Mouse (Mus musculus) gastrocnemius, adult 2 months (tissue): ENCODE measurements at regions not wholly inside any gene's neighbourhood (a gene's known extent, or its start where the extent isn't known, plus 50 kb on each side); places are given as distances from the start of the nearest gene placed in this dataset.
A peak's percentile ranks its signal among the peaks of the same experiment; 100 is the strongest.

ENCODE experiments used
- DNase-seq: peaks from one replicate; pipeline ENCODE4 v3.0.0; 2022
- H3K27ac ChIP-seq: fragments of 200-600 bp; 2 replicates; pipeline ENCODE4 v1.8.1; 2022; ENCODE audit warnings: mild to moderate bottlenecking
- H3K4me3 ChIP-seq: fragments of 200-600 bp; 2 replicates; pipeline ENCODE4 v1.8.1; 2022; ENCODE audit warnings: mild to moderate bottlenecking, moderate library complexity
- CTCF ChIP-seq: fragments of 200-600 bp; IDR thresholded peaks from 2 replicates; pipeline ENCODE4 v1.8.1; 2022; ENCODE audit warnings: antibody characterized with exemption, mild to moderate bottlenecking, moderate library complexity
- intact Hi-C: fragments of 180-260 bp; cut with DNase I; formaldehyde crosslinking; loops from one replicate; pipeline ENCODE4 v1.15.1; 2025

GRCm38 (mm10) chr10:23430376-23430775 lies 79.8 kb upstream of the Eya4 start:
- Histone ChIP-seq H3K4me3 (no peak overlapping the region), H3K27ac (no peak overlapping the region)
- DNase-seq = no peak
- TF ChIP-seq CTCF = no peak
- intact Hi-C loops = no loop called here

GRCm38 (mm10) chr10:23413794-23414518 lies 63.4 kb upstream of the Eya4 start:
- no peak for TF ChIP-seq CTCF
- intact Hi-C loops = no loop called here
- no peak overlapping the region for H3K4me3 ChIP-seq
- no peak overlapping the region for H3K27ac ChIP-seq
- DNase-seq = no peak

GRCm38 (mm10) chr10:23403351-23403938 lies 52.9 kb upstream of the Eya4 start:
- DNase-seq = peak; percentile 30
- TF ChIP-seq CTCF = peak; percentile 64

More at GRCm38 (mm10) chr10:23403351-23403938, 52.9 kb upstream of the Eya4 start:
- intact Hi-C loops = loop anchor here (5.0 kb wide), 3 partner anchors 209 to 286 kb away; no protein-coding TSS in a partner anchor
- Histone ChIP-seq H3K4me3 (no peak overlapping the region), H3K27ac (no peak overlapping the region)
